9 mouse cellular contexts compared by ENCODE assay signal in the genomic region with DNA sequence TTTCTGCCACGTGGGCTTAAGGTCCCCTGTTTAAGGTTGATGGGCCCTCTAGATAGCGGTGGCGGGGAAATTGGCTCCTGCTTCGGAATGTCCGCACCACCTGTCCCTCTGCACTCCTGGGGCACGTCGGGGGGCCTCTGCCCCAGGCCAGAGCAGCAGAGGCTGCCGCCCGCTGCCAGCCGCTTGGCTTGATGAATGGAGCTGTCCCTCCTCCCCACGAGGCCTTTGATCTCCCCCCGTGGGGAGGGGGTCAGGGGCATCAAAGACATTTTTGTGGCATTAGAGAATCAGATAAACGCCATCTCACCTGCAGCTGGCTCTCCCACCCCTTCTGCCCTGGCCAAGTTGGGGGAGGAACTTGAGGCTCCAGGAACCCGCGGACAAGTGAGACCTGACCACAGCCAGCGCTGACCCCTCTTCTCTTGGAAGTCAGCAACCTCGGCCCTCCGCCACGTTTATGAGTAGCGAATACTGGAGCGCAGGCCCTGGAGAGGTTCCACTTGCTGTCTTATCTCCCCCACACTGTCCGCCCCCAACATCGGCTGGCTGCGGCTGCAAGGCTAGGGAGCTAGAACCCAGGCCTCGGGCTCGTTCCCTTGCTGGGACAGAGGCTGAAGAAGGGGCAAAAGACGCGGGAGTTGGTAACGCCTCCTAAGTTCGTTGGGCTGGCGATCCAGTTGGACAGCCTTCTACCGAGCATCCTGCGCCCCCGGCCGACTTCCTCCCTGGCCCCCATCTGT. TPM values are rescaled to one million over a fixed set of nuclear protein-coding genes. Genes with fewer than 3 reads are reported as not detected.
DNase-seq lines count a peak whose midpoint lies in the region; ATAC-seq and TF ChIP-seq lines count a peak whose summit lies in the region.
"Had no signal": no experiment of that assay in that cellular context is flagged by ENCODE, and none has a peak within 500 bp of the region (broad histone marks: within the 10 kb centered on the region; RNA-seq: fewer than 3 reads in every experiment).

No protein-coding gene starts in this region.

- 1% methylated on average over 35 of the region's 35 CpGs for WGBS in lung, embryonic 14.5 days
- WGBS in forebrain, embryonic 10.5 days, result 1% methylated on average over 35 of the region's 35 CpGs
- 2% methylated on average over 35 of the region's 35 CpGs for WGBS in limb, embryonic 12.5 days
- 1% methylated on average over 35 of the region's 35 CpGs for WGBS in neural tube, embryonic 15.5 days

- peaks cover 13% of the 10 kb centered on the region for H3K4me1 ChIP-seq in lung, embryonic 14.5 days (ENCODE audit: insufficient read depth)
- H3K4me1 ChIP-seq in forebrain, embryonic 10.5 days, result peaks cover 52% of the 10 kb centered on the region
- H3K4me1 ChIP-seq in limb, embryonic 12.5 days (replicated peaks), result peaks cover 24% of the 10 kb centered on the region
- peaks cover 31% of the 10 kb centered on the region for H3K4me1 ChIP-seq in neural tube, embryonic 15.5 days

- peak overlapping the region; percentile 46 for H3K4me3 ChIP-seq in lung, embryonic 14.5 days (ENCODE audit: low read depth, low read length)
- peak overlapping the region; percentile 60 for H3K4me3 ChIP-seq in forebrain, embryonic 10.5 days
- peak overlapping the region; percentile 56 for H3K4me3 ChIP-seq in limb, embryonic 12.5 days (replicated peaks)
- peak overlapping the region; percentile 45 for H3K4me3 ChIP-seq in neural tube, embryonic 15.5 days (replicated peaks)

- no peak for ATAC-seq in lung, embryonic 14.5 days (ENCODE audit: insufficient read depth)
- no peak for ATAC-seq in limb, embryonic 12.5 days (ENCODE audit: insufficient number of reproducible peaks, insufficient read depth, low FRiP score, low TSS enrichment, low read depth)
- ATAC-seq in neural tube, embryonic 15.5 days (ENCODE audit: low FRiP score), result no peak
- no peak for ATAC-seq in cerebellum, adult (ENCODE audit: insufficient number of reproducible peaks, low FRiP score, low TSS enrichment)

- 0 out of 2 replicates have a peak overlapping the region, but pooled peaks have one; percentile 43 for H3K9ac ChIP-seq in lung, embryonic 14.5 days
- H3K9ac ChIP-seq in limb, embryonic 12.5 days (replicated peaks), result peak overlapping the region; percentile 58; the same call in 1 of the 2 replicates
- H3K9ac ChIP-seq in neural tube, embryonic 15.5 days (replicated peaks), result no peak overlapping the region; the same call in 1 of the 2 replicates

- no peak for TF ChIP-seq CTCF in lung, embryonic 14.5 days (IDR thresholded peaks at IDR 0.05; ENCODE audit: low read depth)

- H3K9me3 ChIP-seq in lung, embryonic 14.5 days (ENCODE audit: low read depth, low read length), result no peaks in the 10 kb centered on the region
- H3K9me3 ChIP-seq in forebrain, embryonic 10.5 days, result no peaks in the 10 kb centered on the region
- H3K9me3 ChIP-seq in limb, embryonic 12.5 days, result no peaks in the 10 kb centered on the region
- H3K9me3 ChIP-seq in neural tube, embryonic 15.5 days (replicated peaks), result no peaks in the 10 kb centered on the region

- H3K27ac ChIP-seq in lung, embryonic 14.5 days (ENCODE audit: low read depth), result no peak overlapping the region
- H3K27ac ChIP-seq in forebrain, embryonic 10.5 days, result no peak overlapping the region
- H3K27ac ChIP-seq in limb, embryonic 12.5 days, result 0 out of 2 replicates have a peak overlapping the region, but pooled peaks have one; percentile 29
- no peak overlapping the region for H3K27ac ChIP-seq in neural tube, embryonic 15.5 days (replicated peaks)

- peaks cover 61% of the 10 kb centered on the region for H3K27me3 ChIP-seq in lung, embryonic 14.5 days (ENCODE audit: insufficient read depth, low read length)
- H3K27me3 ChIP-seq in forebrain, embryonic 10.5 days (ENCODE audit: poor library complexity, severe bottlenecking), result peaks cover 100% of the 10 kb centered on the region
- H3K27me3 ChIP-seq in limb, embryonic 12.5 days, result peaks cover 95% of the 10 kb centered on the region
- H3K27me3 ChIP-seq in neural tube, embryonic 15.5 days (replicated peaks), result peaks cover 80% of the 10 kb centered on the region

- peak overlapping the region; percentile 90 for H3K4me2 ChIP-seq in lung, embryonic 14.5 days
- H3K4me2 ChIP-seq in limb, embryonic 12.5 days, result peak overlapping the region; percentile 98
- peak overlapping the region; percentile 95 for H3K4me2 ChIP-seq in neural tube, embryonic 15.5 days

- no peaks in the 10 kb centered on the region for H3K36me3 ChIP-seq in lung, embryonic 14.5 days (ENCODE audit: insufficient read depth)
- no peaks in the 10 kb centered on the region for H3K36me3 ChIP-seq in forebrain, embryonic 10.5 days (replicated peaks)
- no peaks in the 10 kb centered on the region for H3K36me3 ChIP-seq in limb, embryonic 12.5 days
- H3K36me3 ChIP-seq in neural tube, embryonic 15.5 days, result no peaks in the 10 kb centered on the region

- peak; percentile 33 for DNase-seq in lung, embryonic 14.5 days
- DNase-seq in lung, postnatal 25 days (ENCODE audit: low spot score), result no peak
- DNase-seq in forebrain, embryonic 10.5 days (ENCODE audit: extremely low spot score, low spot score), result no peak
- no peak for DNase-seq in thymus, postnatal 14 days
- DNase-seq in natural killer cell, adult 2 months (ENCODE audit: low spot score in 2 of 2), result no peak
- DNase-seq: layer of hippocampus, postnatal 36 days had no signal

RNA-seq across cellular contexts. Expression of a gene that starts 0.8 kb away (rescaled TPM):
- polyA plus RNA-seq in lung, embryonic 14.5 days (2014; fragmentation: Nextera tagmentation; extraction: Ambion mirVana), result 0.53 and 0.57 TPM in 2 replicates
- 9.1 and 10.6 TPM in 2 replicates for polyA plus RNA-seq in forebrain, embryonic 10.5 days (2016; fragmentation: Nextera tagmentation; extraction: Ambion mirVana)
- polyA plus RNA-seq in limb, embryonic 12.5 days (2016; fragmentation: Nextera tagmentation; extraction: Ambion mirVana), result 38.7 and 40.5 TPM in 2 replicates
- polyA plus RNA-seq in neural tube, embryonic 15.5 days (2015; fragmentation: Nextera tagmentation; extraction: Ambion mirVana), result 5.7 and 6.4 TPM in 2 replicates

RNA-seq across cellular contexts. Expression of a gene that starts 20.4 kb away (rescaled TPM):
- not detected in 2 replicates for polyA plus RNA-seq in lung, embryonic 14.5 days (2014; fragmentation: Nextera tagmentation; extraction: Ambion mirVana)
- 0.65 and 0.92 TPM in 2 replicates for polyA plus RNA-seq in forebrain, embryonic 10.5 days (2016; fragmentation: Nextera tagmentation; extraction: Ambion mirVana)
- polyA plus RNA-seq in limb, embryonic 12.5 days (2016; fragmentation: Nextera tagmentation; extraction: Ambion mirVana), result 3.4 and 3.5 TPM in 2 replicates
- 0.09 and 0.20 TPM in 2 replicates for polyA plus RNA-seq in neural tube, embryonic 15.5 days (2015; fragmentation: Nextera tagmentation; extraction: Ambion mirVana)

RNA-seq across cellular contexts. Expression of a gene that starts 21.9 kb away (rescaled TPM):
- polyA plus RNA-seq in lung, embryonic 14.5 days (2014; fragmentation: Nextera tagmentation; extraction: Ambion mirVana), result 0.12 and 0.29 TPM in 2 replicates
- 0.20 TPM in 1 of 2 replicates, not detected in the other for polyA plus RNA-seq in forebrain, embryonic 10.5 days (2016; fragmentation: Nextera tagmentation; extraction: Ambion mirVana)
- 0.46 and 0.47 TPM in 2 replicates for polyA plus RNA-seq in limb, embryonic 12.5 days (2016; fragmentation: Nextera tagmentation; extraction: Ambion mirVana)
- 0.17 and 0.40 TPM in 2 replicates for polyA plus RNA-seq in neural tube, embryonic 15.5 days (2015; fragmentation: Nextera tagmentation; extraction: Ambion mirVana)

RNA-seq across cellular contexts. Expression of a gene that starts 57.5 kb away (rescaled TPM):
- polyA plus RNA-seq in lung, embryonic 14.5 days (2014; fragmentation: Nextera tagmentation; extraction: Ambion mirVana), result 1.9 and 2.2 TPM in 2 replicates
- polyA plus RNA-seq in forebrain, embryonic 10.5 days (2016; fragmentation: Nextera tagmentation; extraction: Ambion mirVana), result 10.4 and 11.5 TPM in 2 replicates
- polyA plus RNA-seq in limb, embryonic 12.5 days (2016; fragmentation: Nextera tagmentation; extraction: Ambion mirVana), result 14.9 and 15.8 TPM in 2 replicates
- polyA plus RNA-seq in neural tube, embryonic 15.5 days (2015; fragmentation: Nextera tagmentation; extraction: Ambion mirVana), result 2.9 and 3.2 TPM in 2 replicates
